Mouse (Mus musculus) cerebellum, adult 2 months (tissue): ENCODE results near the gene Snorc.

Experiments used
- CTCF ChIP-seq: fragments of 200-500 bp; IDR thresholded peaks from 2 replicates; pipeline ENCODE4 v1.5.1; 2011; ENCODE audit warnings: low read depth, mild to moderate bottlenecking, control low read depth, low read length, moderate library complexity, borderline replicate concordance; ENCODE audit not compliant: insufficient read depth
- POLR2A ChIP-seq: fragments of 200-500 bp; IDR thresholded peaks from 2 replicates; pipeline ENCODE4 v1.6.1; 2011; ENCODE audit warnings: low read length, control low read depth, borderline replicate concordance; ENCODE audit not compliant: insufficient read depth

GRCm38 (mm10) chr1:87472576-87472975, 2.5 kb downstream of the Snorc start:
- no peak for TF ChIP-seq POLR2A
- TF ChIP-seq CTCF, result no peak
